Mouse (Mus musculus) testis, adult 2 months (tissue): ENCODE measurements around the gene Trim54. TPM values are rescaled to one million over a fixed set of nuclear protein-coding genes. Genes with fewer than 3 reads are reported as not detected.
A peak's percentile ranks its signal among the peaks of the same experiment; 100 is the strongest.

Experiments used
- H3K27ac ChIP-seq: fragments of 200-500 bp; 2 replicates; pipeline ENCODE4 v1.5.1; 2012; ENCODE audit warnings: low read depth, low read length; ENCODE audit not compliant: control insufficient read depth, insufficient read depth
- H3K27me3 ChIP-seq: fragments of 200-500 bp; 2 replicates; pipeline ENCODE4 v1.6.1; 2012; ENCODE audit warnings: mild to moderate bottlenecking, low read length, moderate library complexity; ENCODE audit not compliant: control insufficient read depth, insufficient read depth
- H3K36me3 ChIP-seq: fragments of 200-500 bp; 2 replicates; pipeline ENCODE4 v1.6.1; 2012; ENCODE audit warnings: mild to moderate bottlenecking, low read length; ENCODE audit not compliant: control insufficient read depth, insufficient read depth
- H3K4me1 ChIP-seq: fragments of 200-500 bp; 2 replicates; pipeline ENCODE4 v1.6.1; 2012; ENCODE audit warnings: low read length; ENCODE audit not compliant: control insufficient read depth, insufficient read depth
- H3K4me3 ChIP-seq: fragments of 200-500 bp; 2 replicates; pipeline ENCODE4 v1.5.1; 2012; ENCODE audit warnings: low read depth, mild to moderate bottlenecking, low read length, moderate library complexity, mixed read lengths; ENCODE audit not compliant: control insufficient read depth
- CTCF ChIP-seq: fragments of 200-500 bp; IDR thresholded peaks from 2 replicates; pipeline ENCODE4 v1.5.1; 2012; ENCODE audit warnings: low read depth, mild to moderate bottlenecking, inconsistent platforms, low read length, moderate library complexity; ENCODE audit not compliant: control insufficient read depth, insufficient read depth, insufficient replicate concordance
- POLR2A ChIP-seq: fragments of 200-500 bp; IDR thresholded peaks from 2 replicates; pipeline ENCODE4 v1.6.1; 2012; ENCODE audit warnings: low read depth, mild to moderate bottlenecking, inconsistent platforms, low read length, moderate library complexity; ENCODE audit not compliant: control insufficient read depth
- polyA plus RNA-seq: library from polyadenylated mRNA; depleted of rRNA; stranded (reverse); fragments of >200 nt; gene quantifications from 2 replicates; pipeline ENCODE4 v1.2.3, GENCODE M21; 2012

Gene Trim54
- polyA plus RNA-seq, 1 experiment = 9.8 TPM

GRCm38 (mm10) chr5:31092231-31092975 lies 24.1 kb upstream of the Trim54 start:
- peaks cover 5% of the 10 kb centered on the region; the same call in 1 of the 2 replicates for H3K27me3 ChIP-seq
- H3K4me1 ChIP-seq = peaks cover 32% of the 10 kb centered on the region
- no peaks in the 10 kb centered on the region for H3K36me3 ChIP-seq
- H3K27ac ChIP-seq = no peak overlapping the region
- peak overlapping the region; percentile 41 for H3K4me3 ChIP-seq
- TF ChIP-seq POLR2A (no peak), CTCF (no peak)

GRCm38 (mm10) chr5:31093151-31094041 lies 23.1 kb upstream of the Trim54 start:
- peaks cover 5% of the 10 kb centered on the region; the same call in 1 of the 2 replicates for H3K27me3 ChIP-seq
- TF ChIP-seq CTCF (no peak), POLR2A (no peak)
- peaks cover 32% of the 10 kb centered on the region for H3K4me1 ChIP-seq
- no peak overlapping the region for H3K27ac ChIP-seq
- no peaks in the 10 kb centered on the region for H3K36me3 ChIP-seq
- H3K4me3 ChIP-seq = peak overlapping the region; percentile 41

GRCm38 (mm10) chr5:31094100-31094798 lies 22.3 kb upstream of the Trim54 start:
- Histone ChIP-seq H3K4me3 (peak overlapping the region; percentile 12), H3K27ac (no peak overlapping the region), H3K27me3 (peaks cover 5% of the 10 kb centered on the region; the same call in 1 of the 2 replicates), H3K4me1 (peaks cover 32% of the 10 kb centered on the region), H3K36me3 (no peaks in the 10 kb centered on the region)
- TF ChIP-seq CTCF = no peak
- TF ChIP-seq POLR2A = no peak

GRCm38 (mm10) chr5:31094799-31095691 lies 21.5 kb upstream of the Trim54 start:
- peaks cover 5% of the 10 kb centered on the region; the same call in 1 of the 2 replicates for H3K27me3 ChIP-seq
- no peak overlapping the region for H3K27ac ChIP-seq
- TF ChIP-seq CTCF (no peak), POLR2A (no peak)
- H3K36me3 ChIP-seq = no peaks in the 10 kb centered on the region
- H3K4me1 ChIP-seq = peaks cover 32% of the 10 kb centered on the region
- peak overlapping the region; percentile 12 for H3K4me3 ChIP-seq

- H3K4me1 ChIP-seq = peaks cover 32% of the 10 kb centered on the region
- H3K36me3 ChIP-seq = no peaks in the 10 kb centered on the region
- H3K27me3 ChIP-seq = peaks cover 5% of the 10 kb centered on the region; the same call in 1 of the 2 replicates
- no peak overlapping the region for H3K27ac ChIP-seq
- TF ChIP-seq POLR2A = no peak
- H3K4me3 ChIP-seq = peak overlapping the region; percentile 12; the same call in 1 of the 2 replicates
These were observed 20.6 kb upstream of the Trim54 start for GRCm38 (mm10) chr5:31095711-31096480.

- H3K27me3 ChIP-seq = no peaks in the 10 kb centered on the region
- TF ChIP-seq CTCF (no peak), POLR2A (no peak)
- no peak within 1 kb of the TSS for H3K27ac ChIP-seq
- H3K4me3 ChIP-seq = peak within 1 kb of the TSS; percentile 66
- H3K4me1 ChIP-seq = peaks cover 4% of the 10 kb centered on the region
- H3K36me3 ChIP-seq = no peaks in the 10 kb centered on the region
These were observed 10.6 kb upstream of the Trim54 start, which contains the start of gene Dnajc5g for GRCm38 (mm10) chr5:31105814-31106335. TSS of gene Dnajc5g (plus strand) at chr5:31106285.
